Mouse (Mus musculus): ENCODE measurements around the gene Neil3. TPM values are rescaled to one million over a fixed set of nuclear protein-coding genes. Genes with fewer than 3 reads are reported as not detected.
"Not testable (repeated sequence)": the region's sequence is repeated elsewhere in the genome, so short reads cannot be mapped to it uniquely, and the experiment has no call there.

Gene Neil3
- total and polyA plus RNA-seq, 3 experiments, result 10.3 to 16.7 (median 14.7) TPM

GRCm38 (mm10) chr8:53562441-53563040 is 76.3 kb downstream of the Neil3 start:
- dilution Hi-C loops (cut with MboI; ENCODE audit: extremely low pct_ligation_motif_present, extremely low pct_unique_long_range_greater_than_20kb, low sequenced_read_pairs), result no loop called here
- Histone ChIP-seq H3K36me3 (replicated peaks in 1 of 2; ENCODE audit: control insufficient read depth in 1 of 2, insufficient read depth in 1 of 2, low read length in 1 of 2) (no peaks in the 10 kb centered on the region), H3K9ac (ENCODE audit: insufficient read depth, low read depth) (no peak overlapping the region), H3K27me3 (replicated peaks) (no peaks in the 10 kb centered on the region), H3K9me3 (replicated peaks; ENCODE audit: low read length) (no peaks in the 10 kb centered on the region), H3K4me1 (ENCODE audit: control insufficient read depth in 1 of 2, insufficient read depth in 2 of 2) (no peaks in the 10 kb centered on the region), H3K79me2 (replicated peaks; ENCODE audit: control insufficient read depth, extremely low read depth, insufficient read depth, poor library complexity, severe bottlenecking) (no peaks in the 10 kb centered on the region), H3K4me3 (replicated peaks in 1 of 3; ENCODE audit: low read depth in 2 of 3, low read length in 2 of 3, poor library complexity in 1 of 3) (no peak overlapping the region), H3K27ac (ENCODE audit: insufficient read depth, low read depth) (no peak overlapping the region), H3K4me2 (ENCODE audit: insufficient read depth, low read depth, poor library complexity, severe bottlenecking) (no peak overlapping the region)
- TF ChIP-seq SIN3A (IDR thresholded peaks at IDR 0.05; ENCODE audit: low read length) (no peak), CHD2 (IDR thresholded peaks at IDR 0.05; ENCODE audit: low read length) (no peak), MEF2A (IDR thresholded peaks at IDR 0.05; ENCODE audit: borderline replicate concordance, low read depth, low read length) (no peak), ZC3H11A (IDR thresholded peaks at IDR 0.05; ENCODE audit: low read depth, low read length) (no peak), ZMIZ1 (IDR thresholded peaks at IDR 0.05; ENCODE audit: low read depth, low read length) (no peak)
- in situ Hi-C loops (cut with MboI; ENCODE audit: low pct_ligation_motif_present, low pct_unique_long_range_greater_than_20kb, low sequenced_read_pairs), result no loop called here
- no peak for DNase-seq (ENCODE audit: extremely low read depth)

GRCm38 (mm10) chr8:53539585-53539984 is 99.3 kb downstream of the Neil3 start:
- Histone ChIP-seq H3K27ac (ENCODE audit: insufficient read depth, low read depth) (no peak overlapping the region), H3K4me1 (ENCODE audit: control insufficient read depth in 1 of 2, insufficient read depth in 2 of 2) (no peaks in the 10 kb centered on the region), H3K27me3 (replicated peaks) (no peaks in the 10 kb centered on the region), H3K9me3 (replicated peaks; ENCODE audit: low read length) (no peaks in the 10 kb centered on the region), H3K4me3 (replicated peaks in 1 of 3; ENCODE audit: low read depth in 2 of 3, low read length in 2 of 3, poor library complexity in 1 of 3) (no peak overlapping the region), H3K79me2 (replicated peaks; ENCODE audit: control insufficient read depth, extremely low read depth, insufficient read depth, poor library complexity, severe bottlenecking) (no peaks in the 10 kb centered on the region), H3K36me3 (replicated peaks in 1 of 2; ENCODE audit: control insufficient read depth in 1 of 2, insufficient read depth in 1 of 2, low read length in 1 of 2) (no peaks in the 10 kb centered on the region), H3K4me2 (ENCODE audit: insufficient read depth, low read depth, poor library complexity, severe bottlenecking) (no peak overlapping the region), H3K9ac (ENCODE audit: insufficient read depth, low read depth) (no peak overlapping the region)
- in situ Hi-C loops (cut with MboI; ENCODE audit: low pct_ligation_motif_present, low pct_unique_long_range_greater_than_20kb, low sequenced_read_pairs), result no loop called here
- no peak for DNase-seq (ENCODE audit: extremely low read depth)
- dilution Hi-C loops (cut with MboI; ENCODE audit: extremely low pct_ligation_motif_present, extremely low pct_unique_long_range_greater_than_20kb, low sequenced_read_pairs), result no loop called here
- TF ChIP-seq POLR2AphosphoS2 (IDR thresholded peaks at IDR 0.05; ENCODE audit: low read depth, low read length) (no peak), NRF1 (IDR thresholded peaks at IDR 0.05; ENCODE audit: low read depth, low read length) (no peak), CHD2 (IDR thresholded peaks at IDR 0.05; ENCODE audit: low read length) (no peak), ETS1 (conservative IDR thresholded peaks at IDR 0.05; ENCODE audit: low read depth, low read length) (no peak), MAX (IDR thresholded peaks at IDR 0.05; ENCODE audit: low read length) (no peak), RAD21 (IDR thresholded peaks at IDR 0.05; ENCODE audit: low read depth, low read length) (no peak), PAX5 (IDR thresholded peaks at IDR 0.05; ENCODE audit: low read length) (no peak), USF2 (conservative IDR thresholded peaks at IDR 0.05; ENCODE audit: low read depth, low read length) (no peak), SIN3A (IDR thresholded peaks at IDR 0.05; ENCODE audit: low read length) (no peak), ZC3H11A (IDR thresholded peaks at IDR 0.05; ENCODE audit: low read depth, low read length) (no peak), SMC3 (IDR thresholded peaks at IDR 0.05; ENCODE audit: low read depth, low read length) (no peak), MYC (IDR thresholded peaks at IDR 0.05; ENCODE audit: low read depth, low read length) (no peak), JUND (conservative IDR thresholded peaks at IDR 0.05; ENCODE audit: low read depth, low read length) (no peak)

GRCm38 (mm10) chr8:53538049-53538448 is 100.8 kb downstream of the Neil3 start:
- in situ Hi-C loops (cut with MboI; ENCODE audit: low pct_ligation_motif_present, low pct_unique_long_range_greater_than_20kb, low sequenced_read_pairs); H3K9ac ChIP-seq (ENCODE audit: insufficient read depth, low read depth); DNase-seq (ENCODE audit: extremely low read depth); H3K36me3 ChIP-seq (replicated peaks in 1 of 2; ENCODE audit: control insufficient read depth in 1 of 2, insufficient read depth in 1 of 2, low read length in 1 of 2); H3K9me3 ChIP-seq (replicated peaks; ENCODE audit: low read length); H3K4me1 ChIP-seq (ENCODE audit: control insufficient read depth in 1 of 2, insufficient read depth in 2 of 2); dilution Hi-C loops (cut with MboI; ENCODE audit: extremely low pct_ligation_motif_present, extremely low pct_unique_long_range_greater_than_20kb, low sequenced_read_pairs); H3K4me2 ChIP-seq (ENCODE audit: insufficient read depth, low read depth, poor library complexity, severe bottlenecking); H3K79me2 ChIP-seq (replicated peaks; ENCODE audit: control insufficient read depth, extremely low read depth, insufficient read depth, poor library complexity, severe bottlenecking); H3K27me3 ChIP-seq (replicated peaks); H3K27ac ChIP-seq (ENCODE audit: insufficient read depth, low read depth); H3K4me3 ChIP-seq (replicated peaks in 1 of 3; ENCODE audit: low read depth in 2 of 3, low read length in 2 of 3, poor library complexity in 1 of 3): not testable (repeated sequence)

Other genes starting within 250 kb of the Neil3 start
- gene Aga, start 127.3 kb downstream of the Neil3 start, total RNA-seq (2012; rRNA removed), result 35.1 and 38.7 TPM in 2 replicates
- gene Aga, start 127.3 kb downstream of the Neil3 start, total RNA-seq (2014; rRNA removed), result 36.5 and 42.7 TPM in 2 replicates
- 30.9 TPM in 2 replicates for gene Aga, start 127.3 kb downstream of the Neil3 start, polyA plus RNA-seq (2012; ENCODE audit: insufficient read length, low read depth)

Measured in CH12.LX (cell line).